Mouse (Mus musculus) forebrain, embryonic 11.5 days (tissue): ENCODE data around the gene Clec2d. TPM values are rescaled to one million over a fixed set of nuclear protein-coding genes. Genes with fewer than 3 reads are reported as not detected.

ENCODE experiments used
- ATAC-seq: fragments of 200-750 bp; cut with Nextera tagmentation; replicated peaks from 2 replicates; pipeline ENCODE4 v1.8.0; 2017; ENCODE audit warnings: moderate TSS enrichment; ENCODE audit not compliant: low FRiP score
- DNase-seq: peaks from one replicate; pipeline ENCODE4 v3.0.0-alpha.2; 2017; ENCODE audit warnings: low spot score
- H3K27ac ChIP-seq: fragments of 300-500 bp; sonication (generic); 2 replicates; pipeline ENCODE4 v1.5.1; 2014; ENCODE audit warnings: low read depth, low read length
- H3K27me3 ChIP-seq: fragments of 300-500 bp; sonication (generic); 2 replicates; pipeline ENCODE4 v1.6.1; 2014; ENCODE audit warnings: mild to moderate bottlenecking, low read length, mixed read lengths; ENCODE audit not compliant: control insufficient read depth, insufficient read depth
- H3K36me3 ChIP-seq: fragments of 300-500 bp; sonication (generic); 2 replicates; pipeline ENCODE4 v1.6.1; 2014; ENCODE audit warnings: mild to moderate bottlenecking, low read length, moderate library complexity, mixed read lengths; ENCODE audit not compliant: control insufficient read depth, insufficient read depth
- H3K4me1 ChIP-seq: fragments of 300-500 bp; sonication (generic); replicated peaks from 2 replicates; pipeline ENCODE4 v1.6.1; 2014; ENCODE audit warnings: low read length, mixed read lengths; ENCODE audit not compliant: control insufficient read depth, insufficient read depth
- H3K4me2 ChIP-seq: fragments of 300-500 bp; sonication (generic); 2 replicates; pipeline ENCODE4 v1.6.1; 2014; ENCODE audit warnings: low read depth, mild to moderate bottlenecking, low read length, moderate library complexity, mixed read lengths; ENCODE audit not compliant: severe bottlenecking
- H3K4me3 ChIP-seq: fragments of 300-500 bp; sonication (generic); 2 replicates; pipeline ENCODE4 v1.5.1; 2014; ENCODE audit warnings: low read depth, low read length
- H3K9ac ChIP-seq: fragments of 300-500 bp; sonication (generic); 2 replicates; pipeline ENCODE4 v1.6.1; 2014; ENCODE audit warnings: low read length
- H3K9me3 ChIP-seq: fragments of 300-500 bp; sonication (generic); 2 replicates; pipeline ENCODE4 v1.6.1; 2016; ENCODE audit warnings: low read length, mixed read lengths; ENCODE audit not compliant: control insufficient read depth
- WGBS: fragments of 180-500 bp; shearing (Covaris S2); extraction: QIAGEN DNeasy Blood & Tissue Kit; methylation state at CpG from one replicate; pipeline ENCODE4 v1.1.7; 2014; 5-methylcytosine and 5-hydroxymethylcytosine counted together
- polyA plus RNA-seq: library from polyadenylated mRNA; unstranded; fragments of >200 nt; fragmentation: Nextera tagmentation; extraction: Ambion mirVana; gene quantifications from 2 replicates; pipeline ENCODE4 v1.2.1, GENCODE M21; 2014

Gene Clec2d
- polyA plus RNA-seq, 1 experiment from 2014 or later = not detected

DNA sequence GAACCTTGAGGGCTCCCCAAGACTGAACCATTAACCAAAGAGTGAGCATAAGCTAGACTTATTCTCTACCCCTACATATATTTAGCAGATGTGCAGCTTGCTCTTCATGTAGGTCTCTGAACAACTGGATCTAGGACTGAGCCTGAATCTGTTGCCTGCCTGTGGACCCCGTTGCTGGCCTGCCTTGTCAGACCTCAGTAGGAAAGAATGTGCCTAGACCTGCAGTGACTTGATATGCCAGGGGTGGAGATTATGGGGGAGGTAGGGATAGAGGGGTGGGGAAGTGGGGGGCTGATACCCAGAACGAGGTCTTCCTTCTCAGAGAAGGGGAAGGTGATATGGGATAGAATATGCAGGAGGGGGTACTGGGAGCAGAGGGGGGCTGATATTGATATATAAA lies 43.2 kb downstream of the Clec2d start:
- 80% methylated on average over 2 of the region's 2 CpGs for WGBS
- Histone ChIP-seq H3K27ac (no peak overlapping the region), H3K9ac (no peak overlapping the region), H3K4me3 (no peak overlapping the region), H3K4me2 (no peak overlapping the region), H3K36me3 (no peaks in the 10 kb centered on the region), H3K27me3 (no peaks in the 10 kb centered on the region), H3K9me3 (no peaks in the 10 kb centered on the region), H3K4me1 (no peaks in the 10 kb centered on the region)
- no peak for ATAC-seq
- DNase-seq = no peak

GRCm38 (mm10) chr6:129224090-129224489 lies 43.7 kb downstream of the Clec2d start:
- Histone ChIP-seq H3K36me3 (no peaks in the 10 kb centered on the region), H3K4me2 (no peak overlapping the region), H3K4me3 (no peak overlapping the region), H3K27ac (no peak overlapping the region), H3K4me1 (no peaks in the 10 kb centered on the region), H3K9me3 (no peaks in the 10 kb centered on the region), H3K27me3 (no peaks in the 10 kb centered on the region), H3K9ac (no peak overlapping the region)
- 83% methylated on average over 1 of the region's 1 CpGs for WGBS
- ATAC-seq (no peak), DNase-seq (no peak)

DNA sequence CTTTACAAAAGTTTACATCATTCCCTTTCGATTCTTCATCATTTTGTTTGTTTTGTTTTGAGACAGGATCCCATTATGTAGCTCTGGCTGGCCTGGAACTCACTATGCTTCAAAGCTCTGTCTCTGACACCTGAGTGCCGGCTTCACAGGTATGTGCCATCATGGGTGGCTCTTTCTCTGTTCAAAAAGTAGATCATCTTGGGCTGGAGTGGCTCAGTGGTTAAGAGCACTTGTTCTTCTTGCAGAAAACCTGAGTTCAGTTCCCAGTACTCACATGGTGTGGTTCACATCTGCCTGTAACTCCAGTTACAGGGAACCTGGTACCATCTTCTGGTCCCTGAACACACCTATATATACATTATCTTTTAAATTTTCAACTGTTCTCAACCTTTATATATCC lies 44.7 kb downstream of the Clec2d start:
- Histone ChIP-seq H3K4me3 (no peak overlapping the region), H3K27me3 (no peaks in the 10 kb centered on the region), H3K4me2 (no peak overlapping the region), H3K4me1 (no peaks in the 10 kb centered on the region), H3K9me3 (no peaks in the 10 kb centered on the region), H3K9ac (no peak overlapping the region), H3K27ac (no peak overlapping the region), H3K36me3 (no peaks in the 10 kb centered on the region)
- 77% methylated on average over 2 of the region's 2 CpGs for WGBS
- ATAC-seq = no peak
- no peak for DNase-seq

DNA sequence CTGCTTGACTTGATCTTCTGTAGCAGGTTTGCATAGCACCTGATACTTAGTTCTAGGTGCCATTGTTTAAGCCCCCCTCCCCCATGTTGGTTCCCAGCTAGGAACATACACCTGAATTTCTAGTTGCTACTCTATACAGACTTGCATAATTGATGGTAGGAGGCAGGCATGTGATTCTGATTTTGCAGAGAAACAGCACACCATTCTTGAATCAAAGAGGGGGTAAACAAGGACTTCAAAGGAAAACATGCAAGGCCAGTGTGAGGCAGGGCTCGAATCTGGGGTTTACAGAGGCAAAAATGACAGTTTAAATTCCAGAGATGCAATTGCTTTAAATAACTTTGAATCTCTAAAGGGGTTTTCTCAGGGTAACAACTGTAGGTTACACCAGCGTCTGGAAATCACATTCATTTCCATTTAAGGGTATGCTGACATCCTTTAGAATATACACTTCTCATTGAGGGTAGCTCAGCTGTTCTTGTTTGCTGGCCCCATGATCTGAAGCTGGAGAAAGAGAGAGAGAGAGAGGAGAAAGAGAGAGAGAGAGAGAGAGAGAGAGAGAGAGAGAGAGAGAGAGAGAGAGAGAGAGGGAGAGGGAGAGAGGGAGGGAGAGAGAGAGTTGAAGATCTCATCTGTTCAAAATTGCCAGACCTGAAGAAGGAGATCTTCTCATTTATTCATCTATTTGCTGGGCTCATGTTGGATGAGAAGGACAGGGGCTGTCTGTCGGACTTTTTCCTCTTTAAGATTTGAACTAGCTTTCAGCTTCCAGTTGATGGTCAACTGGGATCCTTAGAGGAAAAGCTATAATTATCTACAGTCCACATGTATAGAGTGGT lies 48.7 kb downstream of the Clec2d start:
- WGBS = 69% methylated on average over 3 of the region's 3 CpGs
- H3K27me3 ChIP-seq = no peaks in the 10 kb centered on the region
- no peak overlapping the region for H3K9ac ChIP-seq
- no peaks in the 10 kb centered on the region for H3K9me3 ChIP-seq
- no peak for DNase-seq
- no peak overlapping the region for H3K27ac ChIP-seq
- H3K4me2 ChIP-seq = no peak overlapping the region
- no peak overlapping the region for H3K4me3 ChIP-seq
- ATAC-seq = no peak
- no peaks in the 10 kb centered on the region for H3K36me3 ChIP-seq
- no peaks in the 10 kb centered on the region for H3K4me1 ChIP-seq

DNA sequence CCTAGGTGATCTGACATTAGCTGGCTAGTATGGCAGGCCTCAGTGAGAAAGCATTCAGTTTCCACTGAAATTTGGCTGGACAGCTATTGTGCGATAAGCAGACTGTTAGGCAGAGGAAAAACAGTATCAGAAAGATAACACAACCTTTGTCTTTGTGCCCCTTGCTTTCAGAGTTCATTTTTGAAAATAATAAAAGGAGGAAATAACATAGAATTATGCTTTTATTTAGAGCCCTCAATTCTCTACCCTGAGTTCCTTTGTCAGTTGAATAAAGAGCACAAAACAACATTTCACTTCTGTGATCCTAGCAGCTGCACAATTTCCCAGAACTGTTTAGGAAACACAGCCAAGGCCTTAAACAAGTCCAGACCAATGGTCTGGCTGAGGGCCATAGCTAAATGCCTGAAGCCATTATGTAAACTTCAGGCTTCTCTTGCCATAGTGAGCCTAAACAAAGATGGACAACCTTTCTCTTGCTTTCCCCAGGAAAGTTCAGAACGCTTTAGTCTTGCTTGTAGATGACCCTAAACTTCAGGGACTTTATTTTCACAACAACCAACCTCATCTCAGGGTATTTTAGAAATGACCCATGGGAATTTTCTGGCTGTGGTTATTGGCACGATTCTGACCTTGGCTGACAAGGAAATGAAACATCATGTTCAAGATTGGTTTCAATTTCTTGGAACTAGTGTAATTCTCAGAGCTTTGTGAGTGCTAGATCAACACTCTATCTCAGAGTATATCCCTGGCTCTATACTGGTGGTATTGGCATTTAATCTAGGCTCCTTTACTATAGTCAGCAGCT lies 49.6 kb downstream of the Clec2d start:
- H3K4me3 ChIP-seq = no peak overlapping the region
- WGBS = 80% methylated on average over 3 of the region's 3 CpGs

DNA sequence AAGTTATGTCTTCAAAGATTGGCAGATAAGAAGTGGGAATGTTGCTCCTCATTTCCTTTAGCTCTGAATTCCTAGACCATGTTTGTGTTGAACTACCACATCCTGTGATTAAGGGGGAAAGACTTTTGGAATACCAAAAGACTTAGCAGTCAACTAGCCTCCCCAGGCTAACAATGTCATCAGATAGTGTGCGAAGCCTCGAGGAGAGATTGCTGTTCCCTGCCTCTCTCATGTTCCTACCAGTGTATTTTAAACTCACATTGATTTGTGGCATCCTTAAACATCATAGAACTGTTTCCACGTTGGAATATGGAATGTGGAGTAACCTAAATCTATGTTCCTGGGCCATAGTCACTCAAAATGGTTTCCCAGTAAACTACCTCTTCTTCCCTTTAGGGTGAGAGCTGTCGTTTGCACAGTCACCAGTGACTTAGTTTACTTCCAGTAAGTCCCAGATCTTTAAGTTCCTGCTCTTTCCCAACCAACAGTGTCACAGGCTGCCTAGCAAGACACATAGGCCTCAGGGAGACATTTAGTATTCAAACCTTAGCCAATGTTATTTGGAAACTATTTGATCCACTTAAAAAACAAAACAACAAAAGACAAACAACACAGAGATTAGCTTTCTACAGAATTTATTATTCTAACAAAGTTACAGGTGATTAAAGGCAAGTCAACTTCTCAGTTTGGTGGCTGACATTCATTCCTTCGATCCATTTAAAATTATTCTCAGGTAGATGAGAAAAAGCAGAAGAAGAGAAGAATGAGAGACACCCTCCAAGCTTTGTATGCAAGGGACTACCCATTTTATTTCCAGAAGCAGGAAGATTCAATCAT lies 51.8 kb downstream of the Clec2d start:
- H3K27me3 ChIP-seq = no peaks in the 10 kb centered on the region
- WGBS = 79% methylated on average over 5 of the region's 5 CpGs
- no peak overlapping the region for H3K4me3 ChIP-seq
- no peak overlapping the region for H3K4me2 ChIP-seq
- no peak for DNase-seq
- no peaks in the 10 kb centered on the region for H3K4me1 ChIP-seq
- ATAC-seq = no peak
- no peak overlapping the region for H3K27ac ChIP-seq
- H3K36me3 ChIP-seq = no peaks in the 10 kb centered on the region
- H3K9me3 ChIP-seq = no peaks in the 10 kb centered on the region
- no peak overlapping the region for H3K9ac ChIP-seq

More for the DNA sequence above, 49.6 kb downstream of the Clec2d start:
- no peaks in the 10 kb centered on the region for H3K4me1 ChIP-seq
- H3K27me3 ChIP-seq = no peaks in the 10 kb centered on the region
- no peak for DNase-seq
- H3K36me3 ChIP-seq = no peaks in the 10 kb centered on the region
- no peak overlapping the region for H3K27ac ChIP-seq
- H3K9me3 ChIP-seq = no peaks in the 10 kb centered on the region
- ATAC-seq = no peak
- H3K9ac ChIP-seq = no peak overlapping the region
- H3K4me2 ChIP-seq = no peak overlapping the region

DNA sequence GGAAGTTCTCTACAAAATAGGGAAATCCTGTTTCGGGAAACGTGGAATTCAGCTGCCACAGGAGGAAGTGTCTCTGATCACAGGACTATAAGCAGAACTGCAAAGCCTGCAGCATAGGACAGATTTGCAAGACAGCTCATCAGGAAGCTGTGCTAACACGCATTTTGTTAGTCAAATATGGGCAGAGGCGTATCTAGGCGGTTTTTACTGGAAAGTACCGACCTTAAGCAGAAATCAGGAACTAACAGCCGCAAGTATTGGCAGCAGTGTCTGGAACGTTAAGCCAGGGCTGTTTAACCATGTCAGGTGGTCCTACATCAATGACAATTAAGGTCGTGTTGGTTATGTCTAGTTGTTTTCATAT lies 52.4 kb downstream of the Clec2d start:
- 85% methylated on average over 9 of the region's 9 CpGs for WGBS
- H3K36me3 ChIP-seq = no peaks in the 10 kb centered on the region

DNA sequence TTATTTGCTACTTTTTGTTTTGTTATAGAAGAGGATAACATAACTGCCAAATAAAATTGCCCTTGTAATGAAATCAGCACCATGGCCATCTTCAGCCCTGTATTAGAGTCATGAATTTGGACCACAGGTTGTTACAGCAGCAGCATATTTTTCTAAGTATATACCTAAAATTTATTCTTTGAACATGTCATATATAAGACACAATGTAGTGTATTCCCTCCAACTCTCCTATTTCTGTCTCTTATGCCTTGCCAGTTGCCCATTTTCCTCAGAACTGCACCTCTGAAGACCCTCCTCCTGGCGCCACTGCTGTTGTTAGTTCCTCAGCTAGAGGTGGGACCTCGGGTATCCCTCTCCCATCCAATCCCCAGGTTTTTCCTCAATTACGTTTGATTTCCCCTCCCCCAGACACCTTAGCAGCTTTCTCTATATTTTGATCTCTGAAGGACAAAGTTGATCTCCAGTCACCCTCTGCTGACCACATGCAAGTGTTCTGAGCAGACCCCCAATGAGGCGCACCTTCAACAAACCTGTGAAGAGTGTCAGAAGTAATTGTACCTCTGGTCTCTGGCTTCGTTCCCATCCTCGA lies 53.0 kb downstream of the Clec2d start:
- Histone ChIP-seq H3K27me3 (no peaks in the 10 kb centered on the region), H3K36me3 (no peaks in the 10 kb centered on the region), H3K4me2 (no peak overlapping the region), H3K9ac (no peak overlapping the region), H3K4me3 (no peak overlapping the region), H3K9me3 (no peaks in the 10 kb centered on the region), H3K4me1 (no peaks in the 10 kb centered on the region), H3K27ac (no peak overlapping the region)
- WGBS = 89% methylated on average over 6 of the region's 6 CpGs
- no peak for ATAC-seq
- no peak for DNase-seq

More for the DNA sequence above, 52.4 kb downstream of the Clec2d start:
- Histone ChIP-seq H3K27me3 (no peaks in the 10 kb centered on the region), H3K4me2 (no peak overlapping the region), H3K4me1 (no peaks in the 10 kb centered on the region), H3K9me3 (no peaks in the 10 kb centered on the region), H3K9ac (no peak overlapping the region), H3K27ac (no peak overlapping the region), H3K4me3 (no peak overlapping the region)
- DNase-seq = no peak
- ATAC-seq = no peak
